Mouse (Mus musculus): ENCODE results near the gene Tmem131l. TPM values are rescaled to one million over a fixed set of nuclear protein-coding genes. Genes with fewer than 3 reads are reported as not detected.

Gene Tmem131l
- total and polyA plus RNA-seq, 2 experiments from 2014 or later, result 22.5 to 37.3 TPM

DNA sequence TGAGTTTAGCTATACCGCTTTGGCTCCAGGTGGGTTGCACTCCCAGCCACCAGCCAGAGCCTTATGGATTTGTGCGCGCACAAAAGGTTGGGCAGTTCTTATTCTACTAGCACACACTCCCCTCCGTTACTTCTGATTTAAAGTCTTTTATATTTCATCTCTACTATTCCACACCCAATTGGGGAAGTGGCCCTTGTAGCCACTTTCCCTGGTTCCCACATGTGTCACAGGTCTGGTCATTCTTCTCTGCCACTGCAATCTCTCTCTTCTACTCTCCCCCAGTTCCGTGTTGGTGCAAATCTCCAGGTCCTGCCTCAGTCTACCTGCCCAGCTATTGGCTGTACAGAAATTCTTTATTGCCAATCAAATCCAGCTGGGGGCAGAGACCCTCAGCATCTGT is 184.3 kb downstream of the Tmem131l start:
- TF ChIP-seq CTCF (IDR thresholded peaks at IDR 0.05), result no peak
- DNase-seq (ENCODE audit: low spot score) (no peak), ATAC-seq (ENCODE audit: low FRiP score) (no peak)
- H3K9me3 ChIP-seq (ENCODE audit: low read length), result no peaks in the 10 kb centered on the region
- no peak overlapping the region for H3K27ac ChIP-seq (ENCODE audit: low read depth, low read length)
- H3K4me3 ChIP-seq (ENCODE audit: low read depth, low read length), result no peak overlapping the region
- no peaks in the 10 kb centered on the region for H3K27me3 ChIP-seq (ENCODE audit: insufficient read depth, low read length)
- no peak overlapping the region for H3K4me2 ChIP-seq (ENCODE audit: low read depth, low read length, poor library complexity, severe bottlenecking)
- H3K36me3 ChIP-seq (ENCODE audit: insufficient read depth, low read length), result no peaks in the 10 kb centered on the region
- 94% methylated on average over 5 of the region's 5 CpGs for WGBS
- H3K9ac ChIP-seq (replicated peaks; ENCODE audit: low read length, poor library complexity, severe bottlenecking), result no peak overlapping the region
- H3K4me1 ChIP-seq (ENCODE audit: insufficient read depth, low read length), result no peaks in the 10 kb centered on the region

- Histone ChIP-seq H3K4me3 (ENCODE audit: low read depth, low read length) (no peak overlapping the region), H3K36me3 (ENCODE audit: insufficient read depth, low read length) (no peaks in the 10 kb centered on the region), H3K9ac (replicated peaks; ENCODE audit: low read length, poor library complexity, severe bottlenecking) (no peak overlapping the region), H3K27me3 (ENCODE audit: insufficient read depth, low read length) (no peaks in the 10 kb centered on the region), H3K4me1 (ENCODE audit: insufficient read depth, low read length) (no peaks in the 10 kb centered on the region), H3K27ac (ENCODE audit: low read depth, low read length) (no peak overlapping the region), H3K4me2 (ENCODE audit: low read depth, low read length, poor library complexity, severe bottlenecking) (no peak overlapping the region), H3K9me3 (ENCODE audit: low read length) (no peaks in the 10 kb centered on the region)
- no peak for TF ChIP-seq CTCF (IDR thresholded peaks at IDR 0.05)
- ATAC-seq (ENCODE audit: low FRiP score) (no peak), DNase-seq (ENCODE audit: low spot score) (no peak)
- 86% methylated on average over 2 of the region's 2 CpGs for WGBS
These were observed 190.6 kb downstream of the Tmem131l start for GRCm38 (mm10) chr3:83849341-83849740.

Other genes with a start within 250 kb of the Tmem131l start
- gene Tlr2, start 198.4 kb downstream of the Tmem131l start, total RNA-seq (2014; rRNA removed), result 1.2 and 1.7 TPM in 2 replicates
- 0.91 and 0.99 TPM in 2 replicates for gene Tlr2, start 198.4 kb downstream of the Tmem131l start, polyA plus RNA-seq (2015; fragmentation: Nextera tagmentation; extraction: Ambion mirVana)
- 1.9 TPM in 1 of 2 replicates, not detected in the other for gene Mnd1, start 115.6 kb upstream of the Tmem131l start, total RNA-seq (2014; rRNA removed)
- gene Mnd1, start 115.6 kb upstream of the Tmem131l start, polyA plus RNA-seq (2015; fragmentation: Nextera tagmentation; extraction: Ambion mirVana), result 1.8 and 2.5 TPM in 2 replicates
- gene Gm6525, start 133.9 kb upstream of the Tmem131l start, total RNA-seq (2014; rRNA removed), result 0.90 TPM in 1 of 2 replicates, not detected in the other
- 1.0 and 2.2 TPM in 2 replicates for gene Gm6525, start 133.9 kb upstream of the Tmem131l start, polyA plus RNA-seq (2015; fragmentation: Nextera tagmentation; extraction: Ambion mirVana)

Measured in midbrain, postnatal 0 days (tissue).